Mouse (Mus musculus) thymus, adult 2 months (tissue): ENCODE measurements around the gene Snrnp48.

Experiments
- CTCF ChIP-seq: fragments of 200-500 bp; IDR thresholded peaks from 2 replicates; pipeline ENCODE4 v1.5.1; 2012; ENCODE audit warnings: mild to moderate bottlenecking, control low read depth, low read length, moderate library complexity, borderline replicate concordance; ENCODE audit not compliant: control insufficient read depth, poor library complexity, insufficient read depth; ENCODE audit errors: extremely low read depth
- POLR2A ChIP-seq: fragments of 200-500 bp; IDR thresholded peaks from 2 replicates; pipeline ENCODE4 v1.6.1; 2012; ENCODE audit warnings: mild to moderate bottlenecking, low read length, control low read depth, moderate library complexity; ENCODE audit not compliant: control insufficient read depth, poor library complexity, insufficient read depth; ENCODE audit errors: extremely low read depth

DNA sequence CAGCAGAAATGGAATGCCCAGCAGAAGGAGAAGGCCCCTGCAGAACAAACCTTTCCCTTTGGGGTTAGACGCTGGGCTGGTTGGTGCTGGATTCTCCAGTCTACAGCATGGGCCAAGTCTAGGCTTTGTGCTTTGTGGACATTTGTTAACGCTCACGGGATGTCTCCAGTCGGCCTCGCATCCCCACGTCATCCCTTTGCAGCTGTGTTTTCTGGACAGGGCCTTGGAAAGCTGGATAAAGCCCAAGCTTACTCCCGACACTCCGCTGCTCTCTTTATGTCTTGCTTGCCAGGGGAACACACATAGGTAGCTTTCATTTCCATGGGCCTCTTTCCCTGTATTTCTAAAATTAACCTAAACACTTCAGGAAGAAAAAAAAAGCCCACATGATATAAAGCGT, 49.0 kb downstream of the Snrnp48 start:
- TF ChIP-seq CTCF (no peak), POLR2A (no peak)
